Mouse (Mus musculus): ENCODE data around the gene Cyp4a14. TPM values are rescaled to one million over a fixed set of nuclear protein-coding genes. Genes with fewer than 3 reads are reported as not detected.

Gene Cyp4a14
- polyA plus RNA-seq, 1 experiment: not detected

GRCm38 (mm10) chr4:115452304-115452703, 43.6 kb downstream of the Cyp4a14 start, which contains the start of gene Cyp4a30b:
Cyp4a30b (plus strand) TSS chr4:115452604.
- no peaks in the 10 kb centered on the region for H3K27me3 ChIP-seq (ENCODE audit: control insufficient read depth, insufficient read depth, low read length)
- H3K4me3 ChIP-seq (ENCODE audit: low read depth, low read length): no peak within 1 kb of the TSS
- H3K27ac ChIP-seq (ENCODE audit: insufficient read depth, low read depth, low read length): no peak within 1 kb of the TSS
- H3K4me1 ChIP-seq (ENCODE audit: control insufficient read depth, insufficient read depth, insufficient read length, low read length): no peaks in the 10 kb centered on the region
- no peak for TF ChIP-seq POLR2A (IDR thresholded peaks at IDR 0.05; ENCODE audit: low read depth, low read length)
- no peak for TF ChIP-seq CTCF (IDR thresholded peaks at IDR 0.05; ENCODE audit: extremely low read depth, insufficient read length, insufficient replicate concordance, low read depth, low read length)
- no peaks in the 10 kb centered on the region for H3K36me3 ChIP-seq (ENCODE audit: control insufficient read depth, insufficient read depth, low read length)
- 31% methylated on average over 3 of the region's 3 CpGs for WGBS

GRCm38 (mm10) chr4:115450577-115451137, 45.3 kb downstream of the Cyp4a14 start:
- Histone ChIP-seq H3K27ac (ENCODE audit: insufficient read depth, low read depth, low read length) (no peak overlapping the region), H3K4me3 (ENCODE audit: low read depth, low read length) (no peak overlapping the region), H3K36me3 (ENCODE audit: control insufficient read depth, insufficient read depth, low read length) (no peaks in the 10 kb centered on the region), H3K27me3 (ENCODE audit: control insufficient read depth, insufficient read depth, low read length) (no peaks in the 10 kb centered on the region), H3K4me1 (ENCODE audit: control insufficient read depth, insufficient read depth, insufficient read length, low read length) (no peaks in the 10 kb centered on the region)
- 67% methylated on average over 3 of the region's 3 CpGs for WGBS
- TF ChIP-seq POLR2A (IDR thresholded peaks at IDR 0.05; ENCODE audit: low read depth, low read length) (no peak), CTCF (IDR thresholded peaks at IDR 0.05; ENCODE audit: extremely low read depth, insufficient read length, insufficient replicate concordance, low read depth, low read length) (no peak)

Other genes starting within 250 kb of the Cyp4a14 start
- not detected in 2 replicates for gene Cyp4a12a, start 197.1 kb downstream of the Cyp4a14 start, polyA plus RNA-seq (2012; rRNA removed)
- not detected in 2 replicates for gene Cyp4a12b, start 84.5 kb downstream of the Cyp4a14 start, polyA plus RNA-seq (2012; rRNA removed)
- not detected in 2 replicates for gene Cyp4a30b, start 43.5 kb downstream of the Cyp4a14 start, polyA plus RNA-seq (2012; rRNA removed)
- 2.6 TPM in 1 of 2 replicates, not detected in the other for gene Cyp4a10, start 22.1 kb upstream of the Cyp4a14 start, polyA plus RNA-seq (2012; rRNA removed)
- gene Cyp4a31, start 67.5 kb upstream of the Cyp4a14 start, polyA plus RNA-seq (2012; rRNA removed): not detected in 2 replicates
- gene Cyp4a32, start 104.8 kb upstream of the Cyp4a14 start, polyA plus RNA-seq (2012; rRNA removed): 0.06 TPM in 1 of 2 replicates, not detected in the other
- gene Cyp4b1, start 151.6 kb upstream of the Cyp4a14 start, polyA plus RNA-seq (2012; rRNA removed): 41.0 and 213 TPM in 2 replicates
- 20.2 and 40.8 TPM in 2 replicates for gene Efcab14, start 241.6 kb upstream of the Cyp4a14 start, polyA plus RNA-seq (2012; rRNA removed)

All from small intestine, adult 2 months (tissue).